Mouse (Mus musculus) limb, embryonic 15.5 days (tissue): ENCODE results near the gene Tmem45a2. TPM values are rescaled to one million over a fixed set of nuclear protein-coding genes. Genes with fewer than 3 reads are reported as not detected.

Experiments
- ATAC-seq: fragments of 200-750 bp; cut with Nextera tagmentation; 2 replicates; pipeline ENCODE4 v1.8.0; 2017; ENCODE audit warnings: low read depth, moderate TSS enrichment; ENCODE audit not compliant: insufficient number of reproducible peaks, low FRiP score, low TSS enrichment
- H3K27ac ChIP-seq: fragments of 300-500 bp; sonication (generic); 2 replicates; pipeline ENCODE4 v1.5.1; 2015; ENCODE audit warnings: moderate library complexity, mild to moderate bottlenecking, inconsistent platforms
- H3K27me3 ChIP-seq: fragments of 300-500 bp; sonication (generic); 2 replicates; pipeline ENCODE4 v1.6.1; 2015; ENCODE audit warnings: inconsistent platforms
- H3K36me3 ChIP-seq: fragments of 300-500 bp; sonication (generic); 2 replicates; pipeline ENCODE4 v1.6.1; 2015; ENCODE audit warnings: inconsistent platforms
- H3K4me1 ChIP-seq: fragments of 300-500 bp; sonication (generic); 2 replicates; pipeline ENCODE4 v1.6.1; 2015; ENCODE audit warnings: inconsistent platforms
- H3K4me2 ChIP-seq: fragments of 300-500 bp; sonication (generic); 2 replicates; pipeline ENCODE4 v1.6.1; 2015; ENCODE audit warnings: mild to moderate bottlenecking, inconsistent platforms
- H3K4me3 ChIP-seq: fragments of 300-500 bp; sonication (generic); 2 replicates; pipeline ENCODE4 v1.5.1; 2015; ENCODE audit warnings: mild to moderate bottlenecking, inconsistent platforms
- H3K9ac ChIP-seq: fragments of 300-500 bp; sonication (generic); 2 replicates; pipeline ENCODE4 v1.6.1; 2015; ENCODE audit warnings: inconsistent platforms
- H3K9me3 ChIP-seq: fragments of 300-500 bp; sonication (generic); 2 replicates; pipeline ENCODE4 v1.6.1; 2016; ENCODE audit warnings: inconsistent platforms
- WGBS: fragments of 180-500 bp; shearing (Covaris S2); methylation state at CpG from one replicate; pipeline ENCODE4 v1.1.7; 2015; 5-methylcytosine and 5-hydroxymethylcytosine counted together
- polyA plus RNA-seq: library from polyadenylated mRNA; unstranded; fragments of >200 nt; fragmentation: Nextera tagmentation; extraction: Ambion mirVana; gene quantifications from 2 replicates; pipeline ENCODE4 v1.2.1, GENCODE M21; 2015

Gene Tmem45a2
- not detected in 2 replicates for polyA plus RNA-seq

DNA sequence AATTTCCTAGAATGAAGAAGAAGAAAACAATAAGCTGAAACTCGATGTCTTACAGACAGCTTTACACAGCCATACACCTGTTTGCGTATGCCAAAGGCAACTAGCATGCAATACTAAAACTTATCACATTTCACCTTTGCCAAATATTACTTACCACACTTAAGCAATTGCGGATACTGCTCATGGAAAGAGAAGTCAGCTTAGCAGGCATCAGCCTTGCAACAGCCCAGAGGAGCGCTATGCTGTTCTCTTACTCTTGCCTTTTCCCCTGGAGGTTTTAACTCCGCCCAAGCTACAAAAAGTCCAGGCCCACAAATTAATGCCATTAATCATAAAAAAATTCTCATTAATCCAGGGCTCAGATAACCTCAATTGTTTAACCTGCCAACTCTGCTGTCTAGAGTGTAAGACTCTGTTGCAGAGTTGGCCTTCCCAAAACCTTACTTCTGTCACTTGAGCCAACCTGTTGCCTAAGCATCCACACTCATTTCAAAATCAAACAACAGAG lies at the start of gene Tmem45a2:
TSS of gene Tmem45a2 (minus strand) at position 241 of the 508 bp plus-strand sequence.
- ATAC-seq = no peak
- H3K9ac ChIP-seq = no peak within 1 kb of the TSS
- 87% methylated on average over 5 of the region's 5 CpGs for WGBS
- no peaks in the 10 kb centered on the region for H3K4me1 ChIP-seq
- H3K27ac ChIP-seq = no peak within 1 kb of the TSS
- H3K4me3 ChIP-seq = no peak within 1 kb of the TSS
- no peaks in the 10 kb centered on the region for H3K36me3 ChIP-seq
- no peak within 1 kb of the TSS for H3K4me2 ChIP-seq
- no peaks in the 10 kb centered on the region for H3K9me3 ChIP-seq
- H3K27me3 ChIP-seq = no peaks in the 10 kb centered on the region

DNA sequence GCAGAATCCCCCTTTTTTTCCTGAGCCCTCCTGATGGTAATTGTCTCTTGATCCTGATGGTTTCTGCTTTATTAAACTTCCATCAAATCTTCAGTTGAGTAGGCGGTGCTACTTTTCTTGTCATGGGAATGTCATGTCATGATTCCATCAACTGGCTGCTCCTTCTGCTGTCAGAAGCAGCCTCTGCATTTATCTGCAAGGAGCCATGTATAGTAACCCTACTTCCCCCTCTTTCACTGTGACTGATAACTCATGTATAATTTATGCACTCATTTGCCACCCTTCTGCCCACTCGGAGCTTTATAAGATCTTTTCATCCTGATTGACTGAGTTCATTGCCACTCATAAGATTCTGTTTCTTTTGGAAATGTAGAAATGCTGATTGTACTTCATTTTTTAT lies 46.4 kb upstream of the Tmem45a2 start:
- H3K4me3 ChIP-seq = no peak overlapping the region
- no peak overlapping the region for H3K9ac ChIP-seq
- WGBS = 86% methylated on average over 2 of the region's 2 CpGs
- H3K9me3 ChIP-seq = no peaks in the 10 kb centered on the region
- no peak overlapping the region for H3K27ac ChIP-seq
- no peaks in the 10 kb centered on the region for H3K27me3 ChIP-seq
- ATAC-seq = no peak
- H3K4me2 ChIP-seq = no peak overlapping the region
- no peaks in the 10 kb centered on the region for H3K36me3 ChIP-seq
- peaks cover under 1% of the 10 kb centered on the region for H3K4me1 ChIP-seq

DNA sequence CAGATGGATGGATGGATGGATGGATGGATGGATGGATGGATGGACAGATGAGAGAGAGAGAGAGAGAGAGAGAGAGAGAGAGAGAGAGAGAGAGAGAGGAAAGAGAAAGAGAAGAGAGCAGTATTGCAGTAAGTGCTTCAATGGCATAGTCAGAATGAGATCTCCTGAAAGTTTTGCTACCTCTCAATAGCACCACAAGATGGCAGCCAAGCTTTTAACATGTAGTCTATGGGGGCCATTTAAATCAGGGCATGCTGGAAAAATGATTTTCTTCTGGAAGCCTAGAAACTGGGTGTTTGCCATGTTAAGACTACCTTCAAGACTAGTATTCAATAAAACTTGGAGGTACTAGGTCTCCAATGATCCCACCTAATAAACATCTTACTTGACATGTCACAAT lies 44.9 kb upstream of the Tmem45a2 start:
- H3K9me3 ChIP-seq = no peaks in the 10 kb centered on the region
- no peaks in the 10 kb centered on the region for H3K4me1 ChIP-seq
- H3K9ac ChIP-seq = no peak overlapping the region
- H3K4me3 ChIP-seq = no peak overlapping the region
- no peak overlapping the region for H3K4me2 ChIP-seq
- no peaks in the 10 kb centered on the region for H3K36me3 ChIP-seq
- no peak for ATAC-seq
- H3K27me3 ChIP-seq = no peaks in the 10 kb centered on the region
- no peak overlapping the region for H3K27ac ChIP-seq

DNA sequence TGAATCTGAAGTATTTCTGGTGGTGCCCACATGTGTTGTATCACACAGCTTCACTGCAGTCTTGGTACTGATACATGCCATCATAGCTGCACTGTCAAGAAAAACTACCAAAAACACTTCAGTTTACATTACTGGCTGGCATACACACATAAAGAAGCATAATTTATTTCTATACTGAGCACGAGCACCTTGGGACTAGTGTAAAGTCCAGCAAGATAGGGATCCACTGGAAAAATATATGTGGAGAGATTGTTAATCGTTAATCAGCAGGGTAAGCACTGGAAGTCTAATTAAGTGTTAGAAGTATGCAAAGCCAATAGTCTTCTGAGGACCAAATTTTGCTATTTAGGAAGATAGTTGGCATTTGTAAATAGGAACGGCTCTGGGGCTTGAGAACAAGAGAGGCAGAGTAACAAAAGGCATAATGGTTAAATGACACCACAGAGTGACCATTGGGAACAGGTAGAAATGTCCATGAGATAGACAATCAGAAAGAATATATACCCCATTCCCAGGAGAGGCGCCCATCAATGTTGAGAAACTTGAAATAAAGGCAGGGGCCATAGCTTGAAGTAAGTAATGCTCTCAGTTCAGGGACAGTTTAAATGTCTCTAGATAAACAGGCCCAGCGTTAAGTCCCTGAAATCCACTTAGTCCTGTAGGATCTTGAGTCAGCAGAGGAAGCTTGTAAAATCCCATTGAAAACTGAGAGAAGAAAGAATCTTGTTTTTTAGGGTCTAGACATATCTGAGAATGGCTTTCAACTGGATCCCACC lies 35.2 kb upstream of the Tmem45a2 start:
- Histone ChIP-seq H3K9ac (no peak overlapping the region), H3K36me3 (no peaks in the 10 kb centered on the region), H3K27ac (no peak overlapping the region), H3K4me1 (no peaks in the 10 kb centered on the region), H3K9me3 (no peaks in the 10 kb centered on the region), H3K4me2 (no peak overlapping the region), H3K27me3 (no peaks in the 10 kb centered on the region), H3K4me3 (no peak overlapping the region)
- 79% methylated on average over 5 of the region's 5 CpGs for WGBS
- ATAC-seq = no peak

DNA sequence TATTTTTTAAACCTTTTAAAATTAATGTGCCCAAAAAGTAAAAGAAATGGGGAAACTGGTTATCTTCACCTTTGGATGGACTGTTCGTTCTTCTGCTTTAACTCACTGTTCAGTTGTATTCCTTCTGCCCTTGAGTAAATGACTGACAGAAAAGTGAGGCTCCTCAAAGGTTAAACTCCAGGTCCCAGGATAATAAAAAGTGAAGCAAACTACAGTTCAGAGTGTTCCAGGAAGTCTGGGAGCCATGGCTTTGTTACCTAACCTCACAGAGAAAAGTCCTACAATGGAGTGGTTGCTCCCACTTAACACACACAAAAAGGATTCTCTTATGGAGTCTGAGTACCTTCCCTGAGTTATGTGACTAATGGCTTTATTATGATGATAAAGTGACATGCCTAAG lies 30.0 kb upstream of the Tmem45a2 start:
- Histone ChIP-seq H3K27ac (no peak overlapping the region), H3K9ac (no peak overlapping the region), H3K36me3 (no peaks in the 10 kb centered on the region), H3K9me3 (no peaks in the 10 kb centered on the region), H3K4me2 (no peak overlapping the region), H3K4me1 (no peaks in the 10 kb centered on the region), H3K4me3 (no peak overlapping the region), H3K27me3 (no peaks in the 10 kb centered on the region)
- no peak for ATAC-seq
- WGBS = 85% methylated on average over 1 of the region's 1 CpGs

DNA sequence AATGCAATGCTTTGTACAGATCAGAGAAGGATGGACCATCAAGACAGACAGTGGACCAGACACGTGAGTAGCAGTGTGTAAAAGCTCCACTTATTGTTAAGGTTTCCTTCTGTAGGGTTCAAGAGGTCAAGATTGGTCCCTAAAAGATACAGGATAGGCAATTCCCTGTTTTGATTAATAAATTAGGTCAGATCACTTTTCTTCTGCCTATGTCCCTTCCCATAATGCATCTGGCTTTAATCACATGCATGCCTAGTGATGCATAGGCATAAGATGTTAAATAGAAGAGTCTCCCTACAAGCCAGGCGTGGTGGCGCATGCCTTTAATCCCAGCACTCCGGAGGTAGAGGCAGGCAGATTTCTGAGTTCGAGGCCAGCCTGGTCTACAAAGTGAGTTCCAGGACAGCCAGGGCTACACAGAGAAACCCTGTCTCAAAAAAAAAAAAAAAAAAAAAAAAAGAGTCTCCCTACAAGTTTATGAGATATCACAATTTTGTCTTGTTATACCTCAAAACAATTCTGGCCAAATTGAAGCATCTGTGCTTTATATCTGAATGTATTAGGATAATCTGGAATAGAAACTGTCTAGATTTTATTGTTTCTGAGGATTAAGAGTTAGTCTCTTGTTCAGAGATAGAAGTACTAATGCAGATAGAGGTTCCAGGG lies 28.5 kb upstream of the Tmem45a2 start:
- H3K36me3 ChIP-seq = no peaks in the 10 kb centered on the region
- no peak for ATAC-seq
- H3K27ac ChIP-seq = no peak overlapping the region
- no peaks in the 10 kb centered on the region for H3K4me1 ChIP-seq
- no peak overlapping the region for H3K9ac ChIP-seq
- 70% methylated on average over 5 of the region's 5 CpGs for WGBS
- no peaks in the 10 kb centered on the region for H3K9me3 ChIP-seq
- H3K27me3 ChIP-seq = no peaks in the 10 kb centered on the region
- no peak overlapping the region for H3K4me3 ChIP-seq
- no peak overlapping the region for H3K4me2 ChIP-seq

DNA sequence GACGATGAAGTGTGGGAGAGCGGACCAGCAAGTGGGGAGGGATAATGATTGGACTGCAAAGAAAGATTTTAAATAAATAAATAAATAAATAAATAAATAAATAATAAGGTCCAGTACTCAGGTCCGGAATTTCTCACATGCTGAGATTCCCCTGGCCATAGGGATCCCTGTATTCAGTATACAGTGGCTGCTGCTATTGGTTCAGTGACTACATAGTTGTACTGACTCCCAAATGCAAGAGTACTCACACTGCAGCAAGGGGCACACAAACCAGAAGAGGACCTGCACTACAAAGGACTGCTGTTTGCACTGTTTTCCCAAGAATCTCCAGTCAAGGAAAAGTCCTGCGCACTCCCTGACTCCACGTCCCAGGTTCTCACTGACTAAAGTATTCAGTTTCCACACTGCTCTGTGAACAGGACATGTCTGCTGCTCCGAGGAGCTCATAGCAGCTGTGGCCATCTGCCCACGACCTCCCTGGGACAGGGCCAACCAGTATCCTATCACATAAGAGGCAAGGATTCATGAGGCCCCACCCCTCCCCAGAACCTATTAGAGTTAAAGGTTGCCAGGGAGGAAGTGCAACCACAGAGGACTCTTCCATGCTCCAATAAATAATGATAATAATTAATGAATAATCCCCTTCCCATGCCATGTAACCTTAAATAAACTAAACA lies 27.4 kb upstream of the Tmem45a2 start:
- Histone ChIP-seq H3K36me3 (no peaks in the 10 kb centered on the region), H3K9ac (no peak overlapping the region), H3K27me3 (no peaks in the 10 kb centered on the region), H3K4me3 (no peak overlapping the region), H3K4me2 (no peak overlapping the region), H3K4me1 (no peaks in the 10 kb centered on the region), H3K9me3 (no peaks in the 10 kb centered on the region), H3K27ac (no peak overlapping the region)
- ATAC-seq = no peak
- WGBS = 62% methylated on average over 7 of the region's 7 CpGs

DNA sequence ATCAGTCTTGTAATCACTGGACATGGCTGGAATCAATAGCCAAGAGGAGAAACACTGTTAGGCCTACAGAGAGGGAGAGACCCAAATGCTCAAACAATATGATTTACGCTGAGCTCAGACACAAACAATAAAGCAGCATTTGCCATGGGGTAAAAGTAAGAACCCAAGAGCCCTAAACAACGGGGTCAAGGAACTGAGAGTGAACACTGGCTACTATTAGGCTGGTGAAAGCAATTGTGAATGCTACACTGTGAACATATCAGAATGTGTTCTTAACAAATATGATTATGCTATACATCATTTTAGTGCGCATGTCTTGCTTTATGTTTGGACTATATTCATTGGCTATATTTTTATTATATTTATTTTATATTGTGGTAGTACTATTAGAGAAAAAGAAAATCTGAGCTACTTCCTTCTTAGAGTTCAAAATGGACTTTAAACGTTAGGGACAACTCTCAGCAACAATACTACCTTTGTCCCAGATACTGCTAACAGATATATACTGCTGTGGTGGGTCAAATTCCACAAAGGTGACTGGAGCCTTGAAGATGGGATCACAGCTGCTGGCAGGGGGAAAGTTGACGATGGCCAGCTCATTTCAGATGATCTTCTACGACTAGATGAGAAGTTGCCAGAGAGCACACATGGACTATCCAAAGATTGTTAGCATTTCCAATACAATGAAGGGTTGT lies 21.9 kb upstream of the Tmem45a2 start:
- ATAC-seq = no peak
- Histone ChIP-seq H3K9me3 (no peaks in the 10 kb centered on the region), H3K9ac (no peak overlapping the region), H3K36me3 (no peaks in the 10 kb centered on the region), H3K27me3 (no peaks in the 10 kb centered on the region), H3K27ac (no peak overlapping the region), H3K4me3 (no peak overlapping the region), H3K4me2 (no peak overlapping the region), H3K4me1 (no peaks in the 10 kb centered on the region)
- WGBS = 68% methylated on average over 6 of the region's 6 CpGs

DNA sequence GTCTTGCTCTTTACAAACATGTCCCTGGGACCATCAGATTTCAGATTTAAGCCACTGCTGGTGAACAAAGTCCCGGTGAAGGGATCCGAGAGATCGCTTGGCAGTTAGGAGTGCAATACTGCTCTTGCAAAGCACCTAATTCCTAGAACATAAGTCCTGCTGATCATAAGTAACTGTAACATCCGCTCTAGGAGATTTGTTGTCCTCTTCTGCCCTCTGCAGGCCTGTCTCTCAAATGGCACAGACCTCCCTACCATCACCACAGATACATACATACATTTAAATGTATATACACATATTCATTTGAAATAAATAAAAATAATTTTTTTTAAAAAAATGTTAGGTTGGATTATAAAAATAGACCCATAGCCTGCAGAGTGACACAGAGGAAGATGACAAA lies 21.3 kb upstream of the Tmem45a2 start:
- H3K27me3 ChIP-seq = no peaks in the 10 kb centered on the region
- no peaks in the 10 kb centered on the region for H3K36me3 ChIP-seq
- WGBS = 48% methylated on average over 4 of the region's 4 CpGs
- H3K4me2 ChIP-seq = no peak overlapping the region
- no peak for ATAC-seq
- H3K9ac ChIP-seq = no peak overlapping the region
- no peak overlapping the region for H3K4me3 ChIP-seq
- no peaks in the 10 kb centered on the region for H3K9me3 ChIP-seq
- H3K4me1 ChIP-seq = no peaks in the 10 kb centered on the region
- H3K27ac ChIP-seq = no peak overlapping the region

DNA sequence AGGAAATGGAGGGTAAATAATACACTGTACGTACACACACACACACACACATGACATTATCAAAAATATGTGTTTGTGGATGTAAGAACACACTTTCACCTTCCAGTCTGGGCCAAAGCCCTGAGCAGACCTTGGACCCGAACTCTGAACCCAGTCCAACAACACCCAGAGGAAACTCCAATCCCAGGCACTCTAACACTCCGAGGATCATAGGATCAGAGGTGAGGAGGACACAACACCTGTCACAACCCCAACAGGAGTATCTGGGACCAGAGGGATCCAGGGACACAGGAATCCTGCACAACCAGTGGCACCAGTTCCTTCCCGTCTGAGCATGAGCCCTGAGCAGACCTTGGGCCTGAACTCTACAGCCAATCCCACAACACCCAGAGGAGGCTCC lies 8.4 kb upstream of the Tmem45a2 start:
- Histone ChIP-seq H3K4me2 (no peak overlapping the region), H3K36me3 (no peaks in the 10 kb centered on the region), H3K27ac (no peak overlapping the region), H3K27me3 (no peaks in the 10 kb centered on the region), H3K9ac (no peak overlapping the region), H3K4me1 (no peaks in the 10 kb centered on the region), H3K4me3 (no peak overlapping the region), H3K9me3 (no peaks in the 10 kb centered on the region)
- no peak for ATAC-seq
- WGBS = 74% methylated on average over 4 of the region's 4 CpGs

DNA sequence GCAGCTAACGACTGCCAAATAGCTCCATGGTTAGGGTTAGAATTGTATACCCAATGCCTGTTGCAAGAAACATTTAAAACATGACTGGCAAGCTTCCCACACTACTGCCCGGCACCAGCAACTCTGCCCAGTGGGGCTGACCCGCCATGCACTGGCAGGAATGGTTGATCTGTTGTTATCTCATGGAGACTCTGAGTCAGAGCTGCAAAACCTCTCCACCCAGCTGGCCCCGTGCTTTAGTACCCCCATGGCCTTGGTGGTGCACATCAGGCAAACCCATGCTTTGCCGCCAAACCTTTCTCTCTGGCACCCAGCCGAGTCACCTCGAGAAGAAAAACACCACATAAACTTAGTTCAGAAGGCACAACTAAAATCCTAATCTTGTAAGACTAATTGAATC lies 4.8 kb upstream of the Tmem45a2 start:
- no peak for ATAC-seq
- Histone ChIP-seq H3K4me2 (no peak overlapping the region), H3K27me3 (no peaks in the 10 kb centered on the region), H3K9ac (no peak overlapping the region), H3K4me3 (no peak overlapping the region), H3K27ac (no peak overlapping the region), H3K4me1 (no peaks in the 10 kb centered on the region), H3K36me3 (no peaks in the 10 kb centered on the region), H3K9me3 (no peaks in the 10 kb centered on the region)
- WGBS = 71% methylated on average over 7 of the region's 7 CpGs

DNA sequence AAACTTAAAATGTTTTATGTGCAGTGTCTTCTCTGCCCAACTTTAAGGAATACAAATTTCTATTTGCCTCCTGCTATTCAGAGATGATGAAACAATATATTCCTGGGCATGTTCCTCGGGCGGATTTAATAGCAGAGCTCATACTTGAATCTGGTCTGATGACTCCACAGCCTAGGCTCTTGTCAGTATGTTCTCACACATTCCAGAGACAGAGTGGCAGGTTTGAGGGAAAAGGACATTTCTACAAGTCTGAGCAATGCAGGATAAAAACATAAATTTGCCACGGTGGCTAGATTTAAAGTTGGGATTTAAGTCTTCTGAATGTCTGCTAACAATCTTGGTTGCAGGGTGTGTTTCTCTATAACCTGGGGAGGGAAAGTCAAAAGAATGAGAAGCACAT lies 9.1 kb downstream of the Tmem45a2 start:
- no peak for ATAC-seq

More for the DNA sequence above, 9.1 kb downstream of the Tmem45a2 start:
- no peak overlapping the region for H3K27ac ChIP-seq
- no peak overlapping the region for H3K9ac ChIP-seq
- H3K9me3 ChIP-seq = no peaks in the 10 kb centered on the region
- H3K36me3 ChIP-seq = no peaks in the 10 kb centered on the region
- no peaks in the 10 kb centered on the region for H3K4me1 ChIP-seq
- no peak overlapping the region for H3K4me2 ChIP-seq
- WGBS = 75% methylated on average over 3 of the region's 3 CpGs
- H3K27me3 ChIP-seq = no peaks in the 10 kb centered on the region
- H3K4me3 ChIP-seq = no peak overlapping the region
